Mouse (Mus musculus): ENCODE measurements at regions not wholly inside any gene's neighbourhood (a gene's known extent, or its start where the extent isn't known, plus 50 kb on each side); places are given as distances from the start of the nearest gene placed in this dataset.

GRCm38 (mm10) chr13:8134764-8135163, 67.9 kb upstream of the Adarb2 start:
- Histone ChIP-seq H3K27ac (replicated peaks; ENCODE audit: low read depth, low read length) (no peak overlapping the region), H3K4me1 (ENCODE audit: control insufficient read depth, insufficient read depth, low read length) (no peaks in the 10 kb centered on the region), H3K36me3 (ENCODE audit: control insufficient read depth, insufficient read depth, low read length) (no peaks in the 10 kb centered on the region), H3K4me3 (replicated peaks; ENCODE audit: low read length) (no peak overlapping the region), H3K9ac (ENCODE audit: low read depth, low read length, severe bottlenecking) (no peak overlapping the region), H3K4me2 (replicated peaks; ENCODE audit: low read depth, low read length, severe bottlenecking) (no peak overlapping the region), H3K27me3 (ENCODE audit: control insufficient read depth, insufficient read depth, low read length) (no peaks in the 10 kb centered on the region), H3K9me3 (ENCODE audit: control insufficient read depth, low read length) (no peaks in the 10 kb centered on the region)
- WGBS: 97% methylated on average over 2 of the region's 2 CpGs
- no peak for DNase-seq (ENCODE audit: low spot score)
- TF ChIP-seq POLR2A (IDR thresholded peaks at IDR 0.05; ENCODE audit: borderline replicate concordance, extremely low read depth, insufficient read depth, insufficient read length): no peak
- ATAC-seq (ENCODE audit: low FRiP score, low read depth): no peak

- Histone ChIP-seq H3K4me1 (ENCODE audit: control insufficient read depth, insufficient read depth, low read length) (no peaks in the 10 kb centered on the region), H3K27me3 (ENCODE audit: control insufficient read depth, insufficient read depth, low read length) (no peaks in the 10 kb centered on the region), H3K36me3 (ENCODE audit: control insufficient read depth, insufficient read depth, low read length) (no peaks in the 10 kb centered on the region), H3K27ac (replicated peaks; ENCODE audit: low read depth, low read length) (no peak overlapping the region), H3K9me3 (ENCODE audit: control insufficient read depth, low read length) (no peaks in the 10 kb centered on the region), H3K4me2 (replicated peaks; ENCODE audit: low read depth, low read length, severe bottlenecking) (no peak overlapping the region), H3K9ac (ENCODE audit: low read depth, low read length, severe bottlenecking) (no peak overlapping the region), H3K4me3 (replicated peaks; ENCODE audit: low read length) (no peak overlapping the region)
- TF ChIP-seq POLR2A (IDR thresholded peaks at IDR 0.05; ENCODE audit: borderline replicate concordance, extremely low read depth, insufficient read depth, insufficient read length): no peak
- 37% methylated on average over 1 of the region's 1 CpGs for WGBS
- DNase-seq (ENCODE audit: low spot score) (no peak), ATAC-seq (ENCODE audit: low FRiP score, low read depth) (no peak)
Measured at GRCm38 (mm10) chr13:8139396-8139795, 63.3 kb upstream of the Adarb2 start.

DNA sequence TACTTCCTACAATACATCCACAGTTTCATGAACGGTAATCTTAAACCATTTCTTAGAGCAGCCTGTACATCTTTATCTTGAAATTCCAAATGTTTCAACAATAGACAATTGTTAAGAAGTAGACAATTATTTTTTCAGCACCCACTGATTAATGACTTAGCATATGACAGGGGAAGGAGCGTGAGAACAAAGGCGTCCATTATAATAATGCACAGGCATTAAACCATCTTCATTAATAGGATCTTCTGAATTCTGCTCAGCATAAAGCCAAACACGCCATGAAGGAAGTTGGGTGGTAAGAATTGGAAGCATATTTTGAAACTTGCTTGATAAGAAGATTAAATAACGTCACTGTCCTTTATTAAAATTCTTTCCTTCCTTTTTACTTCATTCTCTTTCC, 50.5 kb upstream of the Adarb2 start:
- Histone ChIP-seq H3K4me3 (replicated peaks; ENCODE audit: low read length) (no peak overlapping the region), H3K4me2 (replicated peaks; ENCODE audit: low read depth, low read length, severe bottlenecking) (no peak overlapping the region), H3K4me1 (ENCODE audit: control insufficient read depth, insufficient read depth, low read length) (no peaks in the 10 kb centered on the region), H3K27me3 (ENCODE audit: control insufficient read depth, insufficient read depth, low read length) (no peaks in the 10 kb centered on the region), H3K36me3 (ENCODE audit: control insufficient read depth, insufficient read depth, low read length) (no peaks in the 10 kb centered on the region), H3K9me3 (ENCODE audit: control insufficient read depth, low read length) (no peaks in the 10 kb centered on the region), H3K9ac (ENCODE audit: low read depth, low read length, severe bottlenecking) (no peak overlapping the region), H3K27ac (replicated peaks; ENCODE audit: low read depth, low read length) (no peak overlapping the region)
- DNase-seq (ENCODE audit: low spot score): no peak
- ATAC-seq (ENCODE audit: low FRiP score, low read depth): no peak
- WGBS: 87% methylated on average over 5 of the region's 5 CpGs
- TF ChIP-seq POLR2A (IDR thresholded peaks at IDR 0.05; ENCODE audit: borderline replicate concordance, extremely low read depth, insufficient read depth, insufficient read length): no peak
